Mouse (Mus musculus) lung, postnatal 10 days (tissue): ENCODE results near the gene Lamtor5.

ENCODE experiments used
- DNase-seq: peaks from one replicate; pipeline ENCODE4 v3.0.0; 2021

The Lamtor5 gene

DNA sequence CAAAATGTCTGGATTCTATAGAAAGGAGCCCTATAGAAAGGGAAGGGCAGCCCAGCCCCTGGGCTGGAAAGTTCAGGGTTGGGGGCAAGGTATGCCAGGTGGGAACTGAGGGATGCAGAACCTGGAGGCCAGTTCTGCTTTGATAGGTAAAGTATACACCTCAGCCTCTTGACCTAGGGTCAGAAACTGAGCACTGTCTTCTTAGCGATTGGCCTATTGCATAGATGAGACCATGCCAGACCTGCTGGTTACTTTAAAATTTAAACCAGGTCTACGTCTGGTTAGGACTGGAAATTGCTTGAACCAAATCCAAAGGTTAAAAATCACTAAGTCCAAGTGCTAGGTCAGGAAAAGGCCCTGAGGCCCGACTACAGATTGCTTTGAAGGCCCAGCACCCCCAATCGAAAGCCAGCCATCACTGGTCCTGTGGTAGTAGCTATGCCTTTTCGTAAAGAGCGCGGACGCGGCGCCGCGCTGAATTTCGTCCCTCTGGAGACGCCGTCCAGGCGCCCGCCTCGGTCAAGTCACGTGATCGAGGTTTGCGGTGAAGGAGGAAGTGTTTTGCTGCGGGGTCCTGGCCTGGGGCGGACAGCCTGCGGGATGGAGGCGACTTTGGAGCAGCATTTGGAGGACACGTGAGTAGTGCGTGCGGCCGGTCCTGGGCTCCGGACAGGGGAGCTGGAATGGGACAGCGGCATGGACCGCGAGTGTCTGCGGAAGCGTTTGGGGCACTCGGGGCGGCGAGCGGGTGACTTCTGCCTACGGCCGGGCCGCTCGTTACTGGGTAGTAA, at the start of gene Lamtor5:
Lamtor5 (plus strand) TSS at position 380 of the 791 bp plus-strand sequence.
- DNase-seq = peak; percentile 93

- no peak for DNase-seq
These were observed 49.4 kb upstream of the Lamtor5 start for GRCm38 (mm10) chr3:107229221-107229620.

DNA sequence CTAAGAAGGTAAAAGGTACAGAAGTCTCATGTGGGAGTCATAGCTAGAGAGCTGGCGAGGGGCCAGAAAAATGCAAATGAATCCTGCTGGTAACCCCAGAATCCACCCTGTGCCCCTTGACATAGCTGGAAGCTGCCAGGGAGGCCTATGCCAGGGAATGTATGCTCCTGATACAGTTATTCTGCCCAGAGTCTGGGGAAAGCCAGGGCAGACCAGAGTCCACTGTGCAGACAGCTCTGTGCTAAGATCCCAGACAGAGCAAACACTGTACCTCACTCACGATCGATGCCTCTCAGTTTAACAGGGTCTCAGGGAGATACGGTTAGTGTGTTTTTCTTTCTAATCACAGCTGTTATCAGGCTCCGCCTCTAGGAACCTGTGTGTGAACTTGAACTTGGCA, 48.8 kb upstream of the Lamtor5 start:
- no peak for DNase-seq

GRCm38 (mm10) chr3:107230527-107230926, 48.1 kb upstream of the Lamtor5 start, which contains the start of gene A630076J17Rik:
TSS of gene A630076J17Rik (plus strand) at chr3:107230614.
- DNase-seq = no peak

- DNase-seq = no peak
These were observed 47.5 kb upstream of the Lamtor5 start for GRCm38 (mm10) chr3:107231202-107231601.

- peak; percentile 86 for DNase-seq
These were observed 45.3 kb upstream of the Lamtor5 start for GRCm38 (mm10) chr3:107233351-107233813.

- no peak for DNase-seq
These were observed 44.7 kb upstream of the Lamtor5 start for GRCm38 (mm10) chr3:107233945-107234344.

DNA sequence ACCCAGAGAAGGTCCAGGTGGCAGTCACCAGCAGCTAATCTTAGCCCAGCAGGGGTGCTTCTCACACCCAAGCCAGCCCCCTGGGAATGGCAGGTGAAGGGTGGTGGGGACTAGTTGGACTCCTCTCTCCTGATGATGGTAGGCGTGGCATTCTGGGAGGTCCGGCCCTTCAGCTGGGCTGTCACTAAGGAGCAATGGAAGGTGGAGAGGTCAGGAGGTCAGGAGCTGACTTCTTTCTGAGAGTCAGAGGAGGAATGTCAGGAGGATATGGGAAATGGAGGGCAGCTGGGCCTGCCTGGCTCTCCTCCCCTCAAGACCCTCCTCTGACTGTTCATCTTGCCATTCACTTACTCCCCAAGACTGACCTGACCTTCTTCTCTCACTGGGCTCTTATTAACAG, 40.6 kb upstream of the Lamtor5 start:
- no peak for DNase-seq

GRCm38 (mm10) chr3:107238471-107238980, 40.1 kb upstream of the Lamtor5 start:
- DNase-seq = no peak

GRCm38 (mm10) chr3:107239607-107240006, 39.1 kb upstream of the Lamtor5 start, which contains the start of gene Prok1:
TSS of gene Prok1 (minus strand) at chr3:107239707.
- no peak for DNase-seq

GRCm38 (mm10) chr3:107241389-107242094, 37.1 kb upstream of the Lamtor5 start:
- DNase-seq = no peak

- no peak for DNase-seq
These were observed 31.8 kb upstream of the Lamtor5 start for GRCm38 (mm10) chr3:107246876-107247275.

DNA sequence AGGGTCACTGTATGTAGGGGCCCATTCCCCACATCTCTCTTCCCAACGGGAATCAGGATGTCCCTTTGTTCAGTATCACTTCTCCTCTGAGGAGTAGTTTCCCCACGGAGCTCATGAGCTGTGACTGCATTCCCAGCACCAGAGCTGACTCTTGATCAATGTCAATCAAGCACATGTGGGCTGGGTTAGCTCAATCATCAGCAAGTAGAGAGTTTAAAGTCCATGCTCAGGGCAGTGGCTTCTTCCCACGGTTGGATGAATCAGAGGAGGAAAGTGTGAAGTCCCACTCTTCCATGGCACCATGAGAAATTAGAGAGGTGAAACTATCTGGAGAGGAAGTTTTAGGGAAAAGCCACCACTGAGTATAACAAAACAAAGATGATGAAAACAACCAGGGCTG, 29.6 kb upstream of the Lamtor5 start:
- DNase-seq = no peak

DNA sequence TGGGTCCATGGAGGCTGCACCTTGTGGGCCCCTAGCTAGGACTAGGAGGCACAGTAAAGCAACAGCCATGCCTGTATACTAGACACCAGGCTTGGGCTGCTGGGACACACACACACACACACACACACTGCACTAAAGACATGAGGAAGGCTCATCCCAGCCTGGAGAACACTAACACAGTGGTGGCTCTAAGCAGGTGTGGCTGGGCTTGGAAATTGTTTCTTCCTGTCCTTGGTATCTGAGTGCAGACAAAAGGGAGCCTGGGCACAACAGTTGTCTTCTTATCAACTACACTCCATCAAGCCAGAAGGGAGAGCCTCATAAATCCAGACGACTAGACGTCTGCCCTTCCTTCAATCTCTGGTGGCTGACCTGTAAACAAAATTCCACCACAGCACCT, 28.3 kb upstream of the Lamtor5 start:
- peak; percentile 22 for DNase-seq

DNA sequence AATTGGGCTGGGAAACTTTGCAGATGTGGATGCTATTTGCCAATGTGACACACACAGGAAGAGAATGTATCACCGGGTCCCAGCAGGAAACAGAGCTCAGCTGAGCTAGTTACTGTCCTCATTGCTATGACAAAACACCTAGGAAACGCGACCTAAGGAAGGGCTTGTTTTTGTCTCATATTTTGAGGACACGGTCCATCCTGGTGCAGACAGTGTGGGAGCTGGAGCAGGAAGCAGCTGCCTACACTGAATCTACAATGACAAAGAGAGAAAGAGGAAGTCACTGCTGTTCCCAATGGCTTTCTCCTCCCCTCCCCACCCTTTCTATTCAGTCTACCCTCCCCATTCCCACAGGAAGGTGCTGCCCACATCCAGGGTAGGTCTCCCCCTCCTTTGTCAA, 26.6 kb upstream of the Lamtor5 start:
- DNase-seq = peak; percentile 54

DNA sequence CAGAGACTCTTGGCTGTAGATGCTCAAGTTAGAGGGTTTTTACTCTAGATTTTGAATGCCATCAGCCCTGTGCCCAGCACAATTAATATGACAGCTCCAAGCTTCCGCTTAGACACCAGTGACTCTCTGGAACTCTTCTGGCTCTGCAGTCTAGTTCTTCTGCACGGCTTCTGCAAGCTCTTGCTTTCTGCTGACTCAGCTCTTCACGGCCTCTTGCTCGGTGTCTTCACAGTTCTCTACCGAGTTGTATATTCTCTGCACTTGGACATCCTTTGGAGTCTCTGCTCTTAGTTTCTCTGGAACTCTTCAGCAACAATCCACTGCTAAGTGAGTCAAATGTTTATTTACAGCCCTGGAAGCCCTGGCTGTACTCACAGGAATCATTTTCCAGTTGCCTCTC, 24.7 kb upstream of the Lamtor5 start:
- no peak for DNase-seq

DNA sequence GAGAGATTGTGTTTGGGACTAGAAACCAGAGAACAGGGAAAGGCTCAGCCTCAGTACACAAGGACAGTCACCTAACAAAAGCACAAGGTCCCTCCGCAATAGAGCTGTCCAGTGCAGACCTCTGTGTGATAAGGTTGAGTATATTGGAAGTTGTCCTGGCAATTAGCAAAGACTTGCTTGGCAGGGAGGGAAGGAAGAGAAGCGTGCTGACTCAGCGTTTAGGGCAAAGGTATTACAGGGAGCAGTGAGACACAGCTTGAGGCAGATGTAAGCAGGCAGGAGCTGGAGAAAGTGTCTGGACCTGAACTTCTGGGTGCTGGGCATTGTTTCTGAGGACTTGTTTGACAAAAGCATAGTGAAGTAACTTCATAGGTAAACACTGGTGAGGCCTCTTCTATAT, 22.7 kb upstream of the Lamtor5 start:
- DNase-seq = no peak

DNA sequence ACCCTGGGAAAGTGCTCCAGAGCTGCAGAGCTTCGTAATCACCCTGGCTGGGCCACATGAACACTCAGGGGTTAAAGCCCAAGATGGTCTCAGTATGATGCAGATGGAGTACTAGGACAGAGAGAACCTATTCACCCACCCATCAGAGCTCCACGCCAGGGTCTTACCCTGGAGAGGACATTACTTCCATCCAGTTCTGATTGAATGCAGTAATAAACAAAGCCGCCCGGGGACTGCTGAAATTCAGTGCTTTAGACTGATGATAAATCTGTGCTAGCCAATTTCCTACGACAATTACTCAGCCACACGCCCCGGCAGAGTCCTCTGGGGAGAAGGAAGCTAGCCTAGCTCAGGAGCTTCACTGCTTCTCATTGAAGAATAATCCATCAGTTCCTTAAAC, 21.9 kb upstream of the Lamtor5 start:
- no peak for DNase-seq

DNA sequence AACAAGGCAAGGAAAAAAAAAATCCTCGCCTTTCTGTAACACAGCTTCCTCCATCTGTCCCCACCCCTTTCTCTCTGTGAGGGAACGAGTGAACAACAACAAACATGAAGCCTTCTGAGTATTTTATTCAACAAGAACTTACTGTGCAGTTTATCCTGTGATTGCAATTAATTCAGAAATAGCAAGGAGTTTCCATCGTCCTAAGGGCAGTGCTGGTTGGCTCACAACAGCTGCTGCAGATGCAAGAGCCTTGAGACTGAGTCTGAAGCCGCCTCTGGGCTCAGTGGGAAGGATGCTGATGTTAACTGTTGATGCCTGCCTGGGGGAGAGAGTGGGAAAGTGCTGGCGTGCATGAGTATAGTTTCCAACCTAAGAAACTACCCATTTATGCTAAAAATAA, 20.7 kb upstream of the Lamtor5 start:
- no peak for DNase-seq

- no peak for DNase-seq
These were observed 17.5 kb upstream of the Lamtor5 start for GRCm38 (mm10) chr3:107260956-107261850.

GRCm38 (mm10) chr3:107261851-107262165, 16.9 kb upstream of the Lamtor5 start:
- peak; percentile 49 for DNase-seq

DNA sequence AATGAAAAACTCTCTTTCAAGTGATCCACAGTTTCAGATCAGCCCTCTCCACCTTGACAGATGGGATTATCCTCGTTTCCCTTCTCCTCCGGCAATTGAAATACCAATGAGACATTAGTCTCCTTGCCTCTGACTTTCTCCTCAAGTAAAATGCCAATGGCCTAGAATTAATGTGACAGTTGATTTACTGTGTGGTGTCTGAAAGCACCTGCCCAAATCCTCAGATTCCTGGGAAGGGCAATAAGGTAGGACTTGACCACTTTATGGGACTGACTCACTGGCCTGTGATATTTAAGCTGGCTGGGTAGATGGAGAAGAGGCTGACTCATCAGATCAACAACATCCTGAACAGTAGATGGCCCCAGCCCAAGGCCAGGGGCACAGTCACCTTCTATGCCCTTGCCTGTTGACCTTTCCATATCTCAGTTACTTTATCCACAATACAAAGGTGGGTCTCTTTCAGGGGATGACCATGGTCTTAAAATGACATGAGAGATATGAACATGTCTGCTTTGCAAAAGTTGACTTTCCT, 11.8 kb upstream of the Lamtor5 start:
- no peak for DNase-seq

DNA sequence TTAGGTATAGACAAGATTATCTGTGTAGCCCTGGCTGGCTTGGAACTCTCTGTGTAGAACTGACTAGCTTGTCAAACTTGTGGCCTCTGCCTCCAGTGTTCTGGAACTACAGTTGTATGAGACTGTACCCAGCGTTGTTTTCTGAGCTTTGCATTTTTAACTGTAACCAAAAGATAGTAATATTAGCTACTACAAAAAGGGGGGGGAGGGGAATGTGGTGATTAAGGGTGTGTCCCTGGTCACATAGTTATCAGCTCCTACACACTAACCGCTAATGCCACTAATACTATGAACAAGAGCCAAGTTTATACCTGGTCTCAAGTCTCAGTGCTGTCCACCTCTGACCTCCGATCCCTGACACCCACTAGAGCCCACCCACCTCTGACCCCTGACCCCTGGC, 6.2 kb upstream of the Lamtor5 start:
- DNase-seq = no peak
